Mouse (Mus musculus): ENCODE results near the gene Zdhhc23.

Gene Zdhhc23

GRCm38 (mm10) chr16:43970426-43970825, 9.2 kb downstream of the Zdhhc23 start:
- in situ Hi-C loops (cut with MboI, MseI): no loop called here

GRCm38 (mm10) chr16:43965781-43966389, 13.7 kb downstream of the Zdhhc23 start:
- in situ Hi-C loops (cut with MboI, MseI): no loop called here

- in situ Hi-C loops (cut with MboI, MseI): no loop called here
Observed at GRCm38 (mm10) chr16:43963780-43964179, 15.8 kb downstream of the Zdhhc23 start.

- in situ Hi-C loops (cut with MboI, MseI): no loop called here
Observed at GRCm38 (mm10) chr16:43963291-43963690, 16.3 kb downstream of the Zdhhc23 start.

GRCm38 (mm10) chr16:43958038-43958437, 21.6 kb downstream of the Zdhhc23 start:
- in situ Hi-C loops (cut with MboI, MseI): no loop called here

- in situ Hi-C loops (cut with MboI, MseI): no loop called here
Observed at GRCm38 (mm10) chr16:43954913-43955312, 24.7 kb downstream of the Zdhhc23 start.

- in situ Hi-C loops (cut with MboI, MseI): no loop called here
Observed at GRCm38 (mm10) chr16:43951591-43951990, 28.0 kb downstream of the Zdhhc23 start.

- in situ Hi-C loops (cut with MboI, MseI): no loop called here
Observed at GRCm38 (mm10) chr16:43945869-43946268, 33.7 kb downstream of the Zdhhc23 start.

GRCm38 (mm10) chr16:43945351-43945750, 34.2 kb downstream of the Zdhhc23 start:
- in situ Hi-C loops (cut with MboI, MseI): no loop called here

GRCm38 (mm10) chr16:43940846-43941245, 38.7 kb downstream of the Zdhhc23 start:
- in situ Hi-C loops (cut with MboI, MseI): no loop called here

GRCm38 (mm10) chr16:43935892-43936291, 43.7 kb downstream of the Zdhhc23 start:
- in situ Hi-C loops (cut with MboI, MseI): no loop called here

GRCm38 (mm10) chr16:43935367-43935766, 44.2 kb downstream of the Zdhhc23 start:
- in situ Hi-C loops (cut with MboI, MseI): no loop called here

- in situ Hi-C loops (cut with MboI, MseI): no loop called here
Observed at GRCm38 (mm10) chr16:43934856-43935255, 44.7 kb downstream of the Zdhhc23 start.

GRCm38 (mm10) chr16:43933041-43933440, 46.5 kb downstream of the Zdhhc23 start:
- in situ Hi-C loops (cut with MboI, MseI): no loop called here

- in situ Hi-C loops (cut with MboI, MseI): no loop called here
Observed at GRCm38 (mm10) chr16:43932319-43932718, 47.3 kb downstream of the Zdhhc23 start.

GRCm38 (mm10) chr16:43931502-43931901, 48.1 kb downstream of the Zdhhc23 start:
- in situ Hi-C loops (cut with MboI, MseI): no loop called here

- in situ Hi-C loops (cut with MboI, MseI): no loop called here
Observed at GRCm38 (mm10) chr16:43930577-43930976, 49.0 kb downstream of the Zdhhc23 start.

- in situ Hi-C loops (cut with MboI, MseI): no loop called here
Observed at GRCm38 (mm10) chr16:43926341-43926859, 53.2 kb downstream of the Zdhhc23 start, which contains the start of gene Qtrt2. Qtrt2 (minus strand) TSS chr16:43926809.

- in situ Hi-C loops (cut with MboI, MseI): no loop called here
Observed at GRCm38 (mm10) chr16:43925846-43926245, 53.7 kb downstream of the Zdhhc23 start.

GRCm38 (mm10) chr16:43925001-43925558, 54.5 kb downstream of the Zdhhc23 start:
- in situ Hi-C loops (cut with MboI, MseI): no loop called here

GRCm38 (mm10) chr16:43922630-43923029, 57.0 kb downstream of the Zdhhc23 start:
- in situ Hi-C loops (cut with MboI, MseI): no loop called here

GRCm38 (mm10) chr16:43922024-43922423, 57.6 kb downstream of the Zdhhc23 start:
- in situ Hi-C loops (cut with MboI, MseI): no loop called here

GRCm38 (mm10) chr16:43918867-43919266, 60.7 kb downstream of the Zdhhc23 start:
- in situ Hi-C loops (cut with MboI, MseI): no loop called here
